Mouse (Mus musculus): ENCODE results near the gene Flt1. TPM values are rescaled to one million over a fixed set of nuclear protein-coding genes. Genes with fewer than 3 reads are reported as not detected.

Flt1 gene
- polyA plus RNA-seq, 1 experiment from 2014 or later: 19.4 TPM

GRCm38 (mm10) chr5:147657882-147658855, 67.6 kb downstream of the Flt1 start:
- peak; percentile 76 for ATAC-seq (replicated peaks; ENCODE audit: low FRiP score)
- Histone ChIP-seq H3K27ac (peak overlapping the region; percentile 72), H3K9ac (no peak overlapping the region), H3K27me3 (no peaks in the 10 kb centered on the region), H3K4me1 (peaks cover 5% of the 10 kb centered on the region; the same call in 1 of the 2 replicates), H3K36me3 (0 out of 2 replicates have a peak, but pooled peaks cover 6% of the 10 kb centered on the region), H3K4me3 (replicated peaks) (no peak overlapping the region), H3K9me3 (replicated peaks) (no peaks in the 10 kb centered on the region), H3K4me2 (no peak overlapping the region)
- WGBS: 61% methylated on average over 17 of the region's 17 CpGs

GRCm38 (mm10) chr5:147655761-147656160, 70.0 kb downstream of the Flt1 start:
- 83% methylated on average over 7 of the region's 7 CpGs for WGBS
- H3K4me1 ChIP-seq: peaks cover 5% of the 10 kb centered on the region; the same call in 1 of the 2 replicates
- H3K4me2 ChIP-seq: no peak overlapping the region
- H3K27ac ChIP-seq: no peak overlapping the region
- H3K27me3 ChIP-seq: no peaks in the 10 kb centered on the region
- no peaks in the 10 kb centered on the region for H3K9me3 ChIP-seq (replicated peaks)
- no peak overlapping the region for H3K4me3 ChIP-seq (replicated peaks)
- H3K9ac ChIP-seq: no peak overlapping the region
- 0 out of 2 replicates have a peak, but pooled peaks cover 6% of the 10 kb centered on the region for H3K36me3 ChIP-seq
- ATAC-seq (replicated peaks; ENCODE audit: low FRiP score): no peak

DNA sequence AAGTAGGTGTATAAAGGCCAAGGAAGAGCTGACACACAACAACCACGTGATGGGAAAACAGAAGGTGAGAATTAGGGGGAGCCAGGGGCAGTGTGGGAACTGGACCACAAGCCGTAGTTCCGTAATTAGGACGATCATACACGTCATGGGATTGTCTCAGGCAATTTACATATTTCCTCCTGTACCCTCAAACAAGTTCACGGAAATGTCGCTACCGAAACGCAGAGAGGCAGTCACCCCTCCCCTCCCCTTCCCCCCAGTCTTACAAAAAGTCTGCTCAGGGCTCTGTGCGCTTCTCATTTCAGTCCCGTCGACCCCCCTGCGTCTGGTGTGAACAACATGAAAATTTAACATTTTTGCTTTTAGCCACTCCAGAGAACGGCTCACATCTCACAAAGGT, 74.6 kb downstream of the Flt1 start:
- no peak for ATAC-seq (replicated peaks; ENCODE audit: low FRiP score)
- H3K36me3 ChIP-seq: 0 out of 2 replicates have a peak, but pooled peaks cover 6% of the 10 kb centered on the region
- no peaks in the 10 kb centered on the region for H3K9me3 ChIP-seq (replicated peaks)
- H3K27ac ChIP-seq: no peak overlapping the region
- no peak overlapping the region for H3K4me3 ChIP-seq (replicated peaks)
- peaks cover 3% of the 10 kb centered on the region for H3K4me1 ChIP-seq
- 84% methylated on average over 14 of the region's 14 CpGs for WGBS
- H3K9ac ChIP-seq: no peak overlapping the region
- H3K27me3 ChIP-seq: no peaks in the 10 kb centered on the region
- no peak overlapping the region for H3K4me2 ChIP-seq

GRCm38 (mm10) chr5:147646351-147646929, 79.4 kb downstream of the Flt1 start:
- ATAC-seq (replicated peaks; ENCODE audit: low FRiP score): no peak
- H3K4me2 ChIP-seq: no peak overlapping the region
- 70% methylated on average over 14 of the region's 14 CpGs for WGBS
- H3K27me3 ChIP-seq: no peaks in the 10 kb centered on the region
- H3K9me3 ChIP-seq (replicated peaks): no peaks in the 10 kb centered on the region
- H3K36me3 ChIP-seq: no peaks in the 10 kb centered on the region
- H3K4me1 ChIP-seq: peaks cover 23% of the 10 kb centered on the region
- no peak overlapping the region for H3K9ac ChIP-seq
- H3K4me3 ChIP-seq (replicated peaks): no peak overlapping the region
- H3K27ac ChIP-seq: peak overlapping the region; percentile 75

DNA sequence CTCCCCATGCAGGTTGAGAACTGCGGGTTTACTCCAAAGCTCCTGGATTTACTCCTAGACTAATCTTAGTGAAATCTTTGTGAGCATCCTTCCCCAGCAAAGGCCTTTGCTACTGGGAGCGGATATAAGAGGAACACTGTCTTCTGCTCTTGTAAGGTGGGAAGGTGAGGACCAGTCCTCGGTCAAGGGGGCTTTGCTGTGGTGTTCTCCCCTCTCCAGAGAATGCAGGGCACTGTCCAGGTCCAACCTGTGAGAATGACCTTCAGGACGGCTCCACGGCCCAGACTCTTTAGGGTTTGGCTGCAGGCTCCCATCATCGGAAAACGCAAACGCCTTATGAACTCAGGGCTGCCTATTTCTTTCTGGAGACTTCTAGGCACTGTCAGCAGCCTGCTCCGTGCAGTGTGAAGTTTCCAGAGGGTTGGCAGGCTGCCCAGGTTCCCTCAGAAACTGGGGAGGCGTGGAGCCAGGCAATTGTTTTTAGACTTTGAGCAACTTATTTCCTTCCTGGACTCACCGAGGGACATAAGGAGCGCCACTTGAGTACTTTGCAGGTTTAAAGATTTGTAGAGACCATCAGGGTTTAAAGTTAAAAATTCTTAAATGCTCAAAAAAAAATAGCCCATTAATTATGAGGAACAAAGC, 80.7 kb downstream of the Flt1 start:
- Histone ChIP-seq H3K27me3 (no peaks in the 10 kb centered on the region), H3K36me3 (no peaks in the 10 kb centered on the region), H3K4me1 (peaks cover 27% of the 10 kb centered on the region), H3K27ac (peak overlapping the region; percentile 75), H3K4me2 (no peak overlapping the region), H3K4me3 (replicated peaks) (no peak overlapping the region), H3K9ac (no peak overlapping the region), H3K9me3 (replicated peaks) (no peaks in the 10 kb centered on the region)
- 46% methylated on average over 12 of the region's 12 CpGs for WGBS
- ATAC-seq (replicated peaks; ENCODE audit: low FRiP score): peak; percentile 92

- WGBS: 38% methylated on average over 7 of the region's 7 CpGs
These were observed 84.4 kb downstream of the Flt1 start for GRCm38 (mm10) chr5:147641452-147641851.

GRCm38 (mm10) chr5:147639940-147640339, 85.9 kb downstream of the Flt1 start:
- peaks cover 12% of the 10 kb centered on the region for H3K4me1 ChIP-seq
- no peak overlapping the region for H3K4me2 ChIP-seq
- no peak overlapping the region for H3K4me3 ChIP-seq (replicated peaks)
- H3K36me3 ChIP-seq: no peaks in the 10 kb centered on the region
- H3K27me3 ChIP-seq: no peaks in the 10 kb centered on the region
- no peaks in the 10 kb centered on the region for H3K9me3 ChIP-seq (replicated peaks)
- H3K27ac ChIP-seq: no peak overlapping the region
- no peak overlapping the region for H3K9ac ChIP-seq
- no peak for ATAC-seq (replicated peaks; ENCODE audit: low FRiP score)
- WGBS: 91% methylated on average over 5 of the region's 5 CpGs

More at GRCm38 (mm10) chr5:147641452-147641851, 84.4 kb downstream of the Flt1 start:
- Histone ChIP-seq H3K36me3 (no peaks in the 10 kb centered on the region), H3K9ac (no peak overlapping the region), H3K4me1 (peaks cover 26% of the 10 kb centered on the region), H3K27me3 (no peaks in the 10 kb centered on the region), H3K4me3 (replicated peaks) (no peak overlapping the region), H3K4me2 (no peak overlapping the region), H3K9me3 (replicated peaks) (no peaks in the 10 kb centered on the region), H3K27ac (no peak overlapping the region)
- ATAC-seq (replicated peaks; ENCODE audit: low FRiP score): no peak

GRCm38 (mm10) chr5:147636676-147637075, 89.1 kb downstream of the Flt1 start:
- ATAC-seq (replicated peaks; ENCODE audit: low FRiP score): no peak
- WGBS: 92% methylated on average over 3 of the region's 3 CpGs

DNA sequence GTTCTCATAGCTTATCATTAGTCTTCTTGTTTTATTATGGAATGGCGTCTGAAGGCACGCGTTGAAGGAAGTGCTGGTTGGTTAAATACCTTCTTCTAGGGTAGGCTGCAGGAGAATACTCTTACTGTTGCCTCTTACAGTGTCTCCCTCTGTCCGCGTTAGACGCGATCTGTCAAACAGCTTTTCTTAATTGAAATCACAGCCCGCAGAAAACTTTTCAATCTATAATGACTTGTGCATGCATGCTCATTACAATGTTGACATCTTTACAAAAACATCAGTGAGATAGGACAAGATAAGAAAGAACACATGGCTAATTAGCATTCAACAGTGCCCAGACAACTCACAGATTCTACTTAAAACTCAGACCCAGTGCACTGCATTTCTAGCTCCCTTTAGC, 89.9 kb downstream of the Flt1 start:
- H3K4me2 ChIP-seq: no peak overlapping the region
- no peaks in the 10 kb centered on the region for H3K4me1 ChIP-seq
- no peak for ATAC-seq (replicated peaks; ENCODE audit: low FRiP score)
- H3K27me3 ChIP-seq: no peaks in the 10 kb centered on the region
- H3K4me3 ChIP-seq (replicated peaks): no peak overlapping the region
- no peak overlapping the region for H3K27ac ChIP-seq
- 87% methylated on average over 8 of the region's 8 CpGs for WGBS
- H3K9me3 ChIP-seq (replicated peaks): no peaks in the 10 kb centered on the region
- H3K36me3 ChIP-seq: no peaks in the 10 kb centered on the region
- H3K9ac ChIP-seq: no peak overlapping the region

More at GRCm38 (mm10) chr5:147636676-147637075, 89.1 kb downstream of the Flt1 start:
- no peaks in the 10 kb centered on the region for H3K9me3 ChIP-seq (replicated peaks)
- H3K9ac ChIP-seq: no peak overlapping the region
- H3K4me2 ChIP-seq: no peak overlapping the region
- no peak overlapping the region for H3K4me3 ChIP-seq (replicated peaks)
- H3K27ac ChIP-seq: no peak overlapping the region
- peaks cover 6% of the 10 kb centered on the region for H3K4me1 ChIP-seq
- no peaks in the 10 kb centered on the region for H3K27me3 ChIP-seq
- no peaks in the 10 kb centered on the region for H3K36me3 ChIP-seq

DNA sequence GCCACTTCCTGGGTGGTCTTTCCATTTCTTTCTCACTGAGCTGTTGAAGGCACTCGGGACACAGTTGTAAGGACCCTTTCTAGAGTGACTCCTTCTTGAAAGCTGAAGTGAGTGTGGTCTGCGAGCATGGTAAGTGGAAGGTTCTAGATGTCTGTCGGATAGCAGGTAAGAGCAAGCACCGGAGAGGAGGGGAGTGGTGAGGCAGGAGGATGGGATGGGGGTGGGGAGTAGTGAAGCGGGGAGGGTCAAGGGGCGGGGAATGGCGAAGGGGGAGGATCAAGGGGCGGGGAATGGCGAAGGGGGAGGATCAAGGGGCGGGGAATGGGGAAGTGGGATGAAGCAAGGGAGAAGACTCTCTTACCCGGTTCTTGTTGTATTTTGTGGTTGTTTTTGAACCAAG, 91.8 kb downstream of the Flt1 start:
- no peaks in the 10 kb centered on the region for H3K9me3 ChIP-seq (replicated peaks)
- peak; percentile 43; the same call in 1 of the 2 replicates for ATAC-seq (replicated peaks; ENCODE audit: low FRiP score)
- WGBS: 39% methylated on average over 11 of the region's 11 CpGs

DNA sequence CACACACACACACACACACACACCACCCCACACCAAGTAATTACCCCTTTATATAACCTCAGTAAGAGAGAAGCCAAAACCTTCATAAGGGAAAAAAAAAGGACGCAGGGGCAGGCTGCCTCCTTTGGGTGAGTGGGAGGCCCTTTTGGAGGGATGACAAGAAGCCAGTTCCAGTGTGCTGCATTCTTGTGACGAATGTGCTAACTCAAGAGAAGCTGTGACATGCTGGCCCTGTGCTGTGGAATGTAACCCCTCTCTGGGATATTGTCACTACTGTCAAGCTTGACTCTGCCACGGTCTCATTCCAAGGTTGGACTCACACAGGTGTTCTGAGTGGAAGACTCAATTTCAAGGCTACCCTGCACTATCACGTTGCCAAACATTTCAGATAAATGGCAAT, 93.1 kb downstream of the Flt1 start:
- Histone ChIP-seq H3K4me1 (no peaks in the 10 kb centered on the region), H3K27ac (no peak overlapping the region), H3K9ac (no peak overlapping the region), H3K27me3 (no peaks in the 10 kb centered on the region), H3K9me3 (replicated peaks) (no peaks in the 10 kb centered on the region), H3K36me3 (no peaks in the 10 kb centered on the region), H3K4me3 (replicated peaks) (no peak overlapping the region), H3K4me2 (no peak overlapping the region)
- ATAC-seq (replicated peaks; ENCODE audit: low FRiP score): no peak
- WGBS: 72% methylated on average over 4 of the region's 4 CpGs

More for the DNA sequence above, 91.8 kb downstream of the Flt1 start:
- no peaks in the 10 kb centered on the region for H3K4me1 ChIP-seq
- H3K4me2 ChIP-seq: peak overlapping the region; percentile 49
- peak overlapping the region; percentile 22; the same call in 1 of the 2 replicates for H3K4me3 ChIP-seq (replicated peaks)
- no peaks in the 10 kb centered on the region for H3K36me3 ChIP-seq
- no peak overlapping the region for H3K27ac ChIP-seq
- no peak overlapping the region for H3K9ac ChIP-seq
- H3K27me3 ChIP-seq: no peaks in the 10 kb centered on the region

Data from kidney, embryonic 15.5 days (tissue).